Mouse (Mus musculus) midbrain, postnatal 0 days (tissue): Measurements from ENCODE around the gene Napa. TPM values are rescaled to one million over a fixed set of nuclear protein-coding genes. Genes with fewer than 3 reads are reported as not detected.
A peak's percentile ranks its signal among the peaks of the same experiment; 100 is the strongest.

Experiments used
- ATAC-seq: fragments of 200-750 bp; cut with Nextera tagmentation; 2 replicates; pipeline ENCODE4 v1.8.0; 2017; ENCODE audit warnings: moderate number of reproducible peaks, mild to moderate bottlenecking, moderate TSS enrichment, moderate library complexity; ENCODE audit not compliant: low FRiP score
- DNase-seq: peaks from one replicate; pipeline ENCODE4 v3.0.0-alpha.2; 2015; ENCODE audit warnings: low spot score
- H3K27ac ChIP-seq: fragments of 300-500 bp; sonication (generic); 2 replicates; pipeline ENCODE4 v1.5.1; 2014; ENCODE audit warnings: low read depth, mild to moderate bottlenecking, low read length, mixed read lengths
- H3K27me3 ChIP-seq: fragments of 300-500 bp; sonication (generic); 2 replicates; pipeline ENCODE4 v1.6.1; 2014; ENCODE audit warnings: low read length, control low read depth, mixed read lengths; ENCODE audit not compliant: insufficient read depth
- H3K36me3 ChIP-seq: fragments of 300-500 bp; sonication (generic); 2 replicates; pipeline ENCODE4 v1.6.1; 2014; ENCODE audit warnings: low read length, control low read depth, mixed read lengths; ENCODE audit not compliant: insufficient read depth
- H3K4me1 ChIP-seq: fragments of 300-500 bp; sonication (generic); 2 replicates; pipeline ENCODE4 v1.6.1; 2014; ENCODE audit warnings: mild to moderate bottlenecking, control low read depth, antibody characterized with exemption, low read length, mixed read lengths; ENCODE audit not compliant: insufficient read depth
- H3K4me2 ChIP-seq: fragments of 300-500 bp; sonication (generic); 2 replicates; pipeline ENCODE4 v1.6.1; 2014; ENCODE audit warnings: low read depth, mild to moderate bottlenecking, low read length, mixed read lengths; ENCODE audit not compliant: poor library complexity, severe bottlenecking
- H3K4me3 ChIP-seq: fragments of 300-500 bp; sonication (generic); 2 replicates; pipeline ENCODE4 v1.5.1; 2014; ENCODE audit warnings: low read depth, mild to moderate bottlenecking, low read length, moderate library complexity
- H3K9ac ChIP-seq: fragments of 300-500 bp; sonication (generic); replicated peaks from 2 replicates; pipeline ENCODE4 v1.6.1; 2014; ENCODE audit warnings: mild to moderate bottlenecking, low read length, moderate library complexity, mixed read lengths; ENCODE audit not compliant: poor library complexity, severe bottlenecking
- H3K9me3 ChIP-seq: fragments of 300-500 bp; sonication (generic); 2 replicates; pipeline ENCODE4 v1.6.1; 2016; ENCODE audit warnings: low read length, control low read depth
- CTCF ChIP-seq: IDR thresholded peaks from 2 replicates; pipeline ENCODE4 v1.5.1; 2016; ENCODE audit warnings: antibody characterized with exemption, mild to moderate bottlenecking
- WGBS: fragments of 180-500 bp; shearing (Covaris S2); extraction: QIAGEN DNeasy Blood & Tissue Kit; methylation state at CpG from one replicate; pipeline ENCODE4 v1.1.7; 2014; 5-methylcytosine and 5-hydroxymethylcytosine counted together
- polyA plus RNA-seq: library from polyadenylated mRNA; unstranded; fragments of >200 nt; fragmentation: Nextera tagmentation; extraction: Ambion mirVana; gene quantifications from 2 replicates; pipeline ENCODE4 v1.2.1, GENCODE M21; 2015
- total RNA-seq: library from RNA; depleted of rRNA; stranded (reverse); fragments of >200 nt; gene quantifications from 2 replicates; pipeline ENCODE4 v1.2.3, GENCODE M21; 2014

Gene Napa
- total and polyA plus RNA-seq, 2 experiments from 2014 or later, result 236 to 403 TPM

DNA sequence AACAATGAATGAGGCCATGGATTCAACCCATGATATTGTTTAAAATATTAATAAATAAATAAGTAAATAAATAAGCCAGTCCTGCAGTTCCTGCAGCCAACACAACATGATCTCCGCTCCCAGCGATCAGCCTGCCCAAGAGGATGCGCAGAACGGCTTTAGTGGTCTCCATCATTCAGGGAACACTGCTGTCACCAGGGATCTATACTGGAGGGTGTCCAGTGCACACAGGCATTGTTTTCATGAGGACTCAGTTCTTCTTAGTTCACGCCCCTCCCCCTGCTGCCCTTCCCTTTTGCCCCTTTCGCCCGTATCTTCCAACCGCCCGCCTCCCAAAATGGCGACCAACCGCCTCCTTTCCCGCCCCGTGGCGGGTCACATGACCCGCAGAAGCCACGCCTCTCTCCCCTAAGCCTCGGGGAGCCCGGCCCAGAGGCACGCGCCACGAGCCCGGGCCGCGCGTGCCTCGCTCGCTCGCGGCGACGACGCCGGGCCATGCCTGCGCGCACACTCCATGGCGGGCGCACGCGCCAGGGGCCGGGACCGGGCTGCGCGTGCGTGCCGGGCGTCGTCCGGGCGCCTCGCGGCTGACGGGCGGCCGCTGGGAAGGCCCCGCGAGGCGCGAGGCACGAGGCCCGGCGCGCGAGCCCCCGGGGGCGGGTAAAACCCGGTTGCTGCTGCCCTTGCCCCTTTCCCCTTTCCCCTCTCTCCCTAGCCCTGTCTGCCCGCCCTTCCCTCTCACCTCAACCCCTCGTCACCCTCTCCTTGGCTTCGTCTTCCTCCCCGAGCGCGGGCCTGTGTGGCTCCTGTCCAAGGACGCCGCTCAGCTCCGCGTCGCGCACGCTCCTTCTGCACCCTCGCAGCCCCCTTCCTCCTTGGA lies 36.8 kb upstream of the Napa start, which contains the start of gene Zfp541:
TSS of gene Zfp541 (plus strand) at position 596 of the 880 bp plus-strand sequence.
- no peak for TF ChIP-seq CTCF
- ATAC-seq, result peak; percentile 76
- no peaks in the 10 kb centered on the region for H3K36me3 ChIP-seq
- H3K9me3 ChIP-seq, result peaks cover 5% of the 10 kb centered on the region; the same call in 1 of the 2 replicates
- H3K27me3 ChIP-seq, result no peaks in the 10 kb centered on the region; the same call in 1 of the 2 replicates
- H3K27ac ChIP-seq, result no peak within 1 kb of the TSS
- H3K4me1 ChIP-seq, result no peaks in the 10 kb centered on the region
- DNase-seq, result peak; percentile 60
- H3K4me2 ChIP-seq, result peak within 1 kb of the TSS; percentile 28
- H3K4me3 ChIP-seq, result peak within 1 kb of the TSS; percentile 8; the same call in 1 of the 2 replicates
- 54% methylated on average over 57 of the region's 80 CpGs for WGBS
- H3K9ac ChIP-seq, result no peak within 1 kb of the TSS

DNA sequence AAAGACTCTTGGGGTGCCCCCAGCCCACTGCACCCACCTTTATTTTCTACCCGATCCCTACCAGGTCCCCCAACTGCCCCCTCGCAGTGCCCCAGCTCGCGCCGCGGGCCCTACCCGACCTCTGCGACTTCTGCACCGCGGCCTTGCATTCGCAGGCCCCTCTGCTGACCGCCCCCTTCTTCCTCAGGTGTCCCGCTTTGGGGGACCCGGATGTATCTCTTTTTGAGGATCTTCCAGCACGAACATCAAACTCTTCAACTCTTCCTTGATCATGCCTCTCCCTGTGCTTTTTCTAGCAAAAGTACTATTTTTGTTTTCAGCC lies 36.2 kb upstream of the Napa start:
- no peak overlapping the region for H3K4me2 ChIP-seq
- no peak overlapping the region for H3K9ac ChIP-seq
- TF ChIP-seq CTCF, result no peak
- ATAC-seq (no peak), DNase-seq (no peak)
- H3K36me3 ChIP-seq, result no peaks in the 10 kb centered on the region
- no peak overlapping the region for H3K27ac ChIP-seq
- no peaks in the 10 kb centered on the region; the same call in 1 of the 2 replicates for H3K27me3 ChIP-seq
- H3K9me3 ChIP-seq, result peaks cover 5% of the 10 kb centered on the region; the same call in 1 of the 2 replicates
- peak overlapping the region; percentile 8; the same call in 1 of the 2 replicates for H3K4me3 ChIP-seq
- no peaks in the 10 kb centered on the region for H3K4me1 ChIP-seq
- WGBS, result 73% methylated on average over 15 of the region's 15 CpGs

DNA sequence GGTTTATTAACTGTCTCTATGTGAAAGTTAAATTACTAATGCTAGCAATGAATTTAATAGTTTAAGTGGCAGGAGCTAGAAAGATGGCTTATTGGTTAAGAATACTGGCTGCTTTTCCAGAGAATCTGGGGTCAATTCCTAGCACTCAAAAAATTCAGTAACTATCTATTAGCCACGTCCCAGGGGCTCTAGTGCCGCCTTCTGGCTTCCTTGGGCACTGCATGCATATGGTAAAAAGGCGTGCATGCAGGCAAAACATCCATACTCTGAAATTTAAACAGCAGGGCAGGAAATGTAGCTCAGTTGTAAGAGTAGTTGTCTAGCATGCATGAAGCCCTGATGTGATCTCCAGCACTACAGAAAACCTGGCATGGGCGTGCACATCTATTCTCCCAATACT lies 34.8 kb upstream of the Napa start:
- 30% methylated on average over 4 of the region's 4 CpGs for WGBS
- Histone ChIP-seq H3K4me2 (no peak overlapping the region), H3K4me3 (no peak overlapping the region), H3K36me3 (no peaks in the 10 kb centered on the region), H3K9ac (no peak overlapping the region), H3K27me3 (no peaks in the 10 kb centered on the region; the same call in 1 of the 2 replicates), H3K9me3 (peaks cover 5% of the 10 kb centered on the region; the same call in 1 of the 2 replicates), H3K4me1 (no peaks in the 10 kb centered on the region), H3K27ac (no peak overlapping the region)
- ATAC-seq (no peak), DNase-seq (no peak)
- TF ChIP-seq CTCF, result peak; percentile 38

DNA sequence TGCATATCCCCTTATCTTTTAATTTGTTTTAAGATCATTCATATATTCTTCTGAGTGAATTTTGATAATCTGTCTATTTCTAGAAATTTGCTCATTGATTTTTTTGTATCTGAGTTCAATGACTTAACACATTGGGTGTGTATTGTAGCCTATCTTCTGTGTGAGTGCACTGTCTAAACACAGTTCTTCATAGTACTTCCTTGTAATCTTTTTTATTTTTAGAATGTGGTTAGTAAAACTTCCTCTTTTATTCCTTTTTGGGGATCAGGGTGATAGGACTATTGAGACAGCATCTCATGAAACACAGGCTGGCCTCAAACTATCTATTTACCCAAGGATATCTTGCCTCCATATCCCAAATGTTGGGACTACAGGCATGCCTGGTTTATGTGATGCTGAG lies 27.4 kb upstream of the Napa start:
- Histone ChIP-seq H3K4me2 (no peak overlapping the region), H3K9me3 (no peaks in the 10 kb centered on the region), H3K27me3 (no peaks in the 10 kb centered on the region), H3K4me3 (no peak overlapping the region), H3K4me1 (no peaks in the 10 kb centered on the region), H3K9ac (no peak overlapping the region), H3K36me3 (no peaks in the 10 kb centered on the region), H3K27ac (no peak overlapping the region)
- TF ChIP-seq CTCF, result no peak
- DNase-seq (no peak), ATAC-seq (no peak)

DNA sequence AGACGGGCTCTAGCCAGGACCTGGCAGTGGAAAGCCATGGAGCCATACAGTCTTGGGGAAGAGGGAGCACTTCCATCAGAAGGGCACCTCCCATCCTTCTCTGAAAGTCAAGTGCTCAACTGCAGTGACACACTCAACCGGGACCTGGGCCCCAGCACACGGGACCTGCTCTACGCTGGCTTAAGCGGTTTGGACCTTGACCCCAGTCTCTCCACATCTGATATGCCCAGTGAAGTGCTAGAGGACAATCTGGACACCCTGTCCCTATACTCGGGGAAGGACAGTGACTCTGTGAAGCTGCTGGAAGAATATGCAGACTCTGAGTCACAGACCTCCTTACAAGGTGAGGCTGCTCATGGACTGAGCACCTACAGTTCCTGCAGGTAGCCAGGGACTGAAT lies 26.4 kb upstream of the Napa start:
- TF ChIP-seq CTCF, result no peak
- DNase-seq (no peak), ATAC-seq (no peak)
- H3K27ac ChIP-seq, result no peak overlapping the region
- 83% methylated on average over 6 of the region's 6 CpGs for WGBS
- H3K9me3 ChIP-seq, result no peaks in the 10 kb centered on the region
- H3K36me3 ChIP-seq, result no peaks in the 10 kb centered on the region
- no peaks in the 10 kb centered on the region for H3K27me3 ChIP-seq
- no peak overlapping the region for H3K4me3 ChIP-seq
- no peak overlapping the region for H3K4me2 ChIP-seq
- H3K4me1 ChIP-seq, result no peaks in the 10 kb centered on the region
- H3K9ac ChIP-seq, result no peak overlapping the region

DNA sequence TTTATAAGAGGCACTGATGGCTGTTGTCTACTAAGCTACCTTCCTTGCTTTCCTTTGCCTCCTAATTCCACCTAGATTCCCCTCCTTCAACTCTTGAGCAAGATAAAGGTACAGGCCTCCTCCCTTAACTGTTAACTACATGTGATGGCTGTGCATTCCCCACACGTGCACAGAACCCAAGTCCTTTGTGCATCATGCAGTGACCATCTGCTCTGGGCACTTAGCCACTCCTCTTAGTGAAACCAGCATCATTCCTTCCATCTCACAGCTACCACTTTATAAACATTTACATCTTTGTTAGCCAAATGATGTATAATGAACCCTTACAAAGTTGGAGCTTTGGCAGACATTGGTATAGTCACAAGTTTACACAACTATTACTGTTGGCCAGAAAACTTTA lies 18.3 kb upstream of the Napa start:
- H3K27me3 ChIP-seq, result peaks cover 3% of the 10 kb centered on the region; the same call in 1 of the 2 replicates
- H3K27ac ChIP-seq, result no peak overlapping the region
- 62% methylated on average over 1 of the region's 1 CpGs for WGBS
- DNase-seq, result no peak
- H3K9ac ChIP-seq, result no peak overlapping the region
- H3K4me1 ChIP-seq, result no peaks in the 10 kb centered on the region
- TF ChIP-seq CTCF, result no peak
- no peak overlapping the region for H3K4me3 ChIP-seq
- no peaks in the 10 kb centered on the region for H3K36me3 ChIP-seq
- no peaks in the 10 kb centered on the region for H3K9me3 ChIP-seq
- H3K4me2 ChIP-seq, result no peak overlapping the region
- no peak for ATAC-seq
